Mouse (Mus musculus) spleen, adult 2 months (tissue): Measurements from ENCODE around the gene Psmb2.

ENCODE experiments used
- CTCF ChIP-seq: fragments of 200-500 bp; IDR thresholded peaks from 2 replicates; pipeline ENCODE4 v1.5.1; 2011; ENCODE audit warnings: mild to moderate bottlenecking, inconsistent platforms; ENCODE audit not compliant: insufficient read depth, insufficient read length, insufficient replicate concordance; ENCODE audit errors: extremely low read depth
- POLR2A ChIP-seq: fragments of 200-500 bp; IDR thresholded peaks from 2 replicates; pipeline ENCODE4 v1.6.1; 2011; ENCODE audit warnings: low read depth, low read length, inconsistent platforms

GRCm38 (mm10) chr4:126735382-126736000 is 58.1 kb downstream of the Psmb2 start:
- TF ChIP-seq CTCF, result no peak
- TF ChIP-seq POLR2A, result no peak
